Mouse (Mus musculus) erythroid progenitor cell, adult 5-6 weeks (primary cell): ENCODE measurements around the gene Defb21. TPM values are rescaled to one million over a fixed set of nuclear protein-coding genes. Genes with fewer than 3 reads are reported as not detected.

Experiments used
- ATAC-seq: replicated peaks from 2 replicates; pipeline ENCODE4 v1.8.0; 2016; ENCODE audit warnings: moderate number of reproducible peaks, mild to moderate bottlenecking, moderate TSS enrichment, inconsistent platforms; ENCODE audit not compliant: poor library complexity, low FRiP score, severe bottlenecking
- total RNA-seq, 2 experiments: library from RNA; stranded (forward) in 1 of 2; stranded (reverse) in 1 of 2; fragments of 150-400 nt in 1 of 2; fragments of 186-747, 209-891 nt in 1 of 2; gene quantifications; 2 replicates each; pipeline versions ENCODE4 v1.2.3 to v1.2.4; 2015 to 2017; ENCODE audit warnings: low replicate concordance in 2 of 2

The Defb21 gene
- total RNA-seq, 2 experiments from 2014 or later: not detected

DNA sequence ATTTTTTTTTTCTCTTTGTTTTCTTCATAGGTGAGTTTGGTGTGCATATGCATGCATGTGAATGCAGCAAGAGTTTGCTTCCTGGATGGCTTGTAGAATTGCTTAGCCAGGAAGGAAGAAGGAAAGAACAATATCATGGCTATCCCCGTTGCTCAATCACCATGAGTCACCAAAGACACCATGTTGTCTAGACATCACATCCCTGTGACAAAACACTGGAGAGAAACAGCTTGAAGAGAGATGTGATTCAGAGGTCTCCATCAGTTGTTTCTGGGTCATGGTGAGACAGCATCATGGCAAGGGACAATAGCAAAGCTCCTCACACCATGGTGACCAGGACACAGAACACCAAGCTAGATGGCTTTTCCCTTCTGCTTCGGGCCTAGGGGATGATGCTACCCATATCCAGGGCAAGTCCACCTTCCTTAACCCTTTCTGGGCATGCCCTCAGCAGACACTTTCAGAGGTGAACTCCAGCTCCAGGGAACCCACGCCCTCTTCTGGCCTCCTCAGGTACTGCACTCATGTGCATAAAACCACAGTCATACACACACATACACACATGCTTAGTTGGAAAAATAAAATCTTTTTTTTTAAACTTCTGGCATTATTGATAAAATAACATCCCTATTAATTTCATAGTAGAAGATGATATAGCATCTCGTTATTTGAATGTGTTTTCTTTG, 28.9 kb downstream of the Defb21 start:
- ATAC-seq: no peak

DNA sequence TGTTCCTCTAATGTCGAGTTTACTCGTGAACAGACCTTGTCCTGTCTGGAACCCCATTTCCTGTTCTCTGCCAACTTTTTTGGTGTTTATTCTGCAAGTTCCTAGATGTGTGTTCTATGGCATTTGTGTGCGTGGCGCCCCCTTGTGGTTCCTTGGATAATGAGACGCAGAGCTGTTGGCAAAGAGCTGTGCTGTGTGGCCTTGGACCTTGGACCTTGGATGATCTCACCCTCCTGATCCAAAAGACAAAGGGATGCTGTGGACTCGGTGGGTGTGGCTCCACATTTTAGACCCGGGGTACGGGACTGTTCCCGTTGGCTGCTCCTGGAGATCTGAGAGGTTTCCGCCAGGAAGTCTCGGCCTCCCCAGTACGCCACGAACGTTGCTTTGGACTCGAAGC, 31.5 kb downstream of the Defb21 start, which contains the start of gene Defb36:
TSS of gene Defb36 (plus strand) at position 271 of the 400 bp plus-strand sequence.
- ATAC-seq: no peak

DNA sequence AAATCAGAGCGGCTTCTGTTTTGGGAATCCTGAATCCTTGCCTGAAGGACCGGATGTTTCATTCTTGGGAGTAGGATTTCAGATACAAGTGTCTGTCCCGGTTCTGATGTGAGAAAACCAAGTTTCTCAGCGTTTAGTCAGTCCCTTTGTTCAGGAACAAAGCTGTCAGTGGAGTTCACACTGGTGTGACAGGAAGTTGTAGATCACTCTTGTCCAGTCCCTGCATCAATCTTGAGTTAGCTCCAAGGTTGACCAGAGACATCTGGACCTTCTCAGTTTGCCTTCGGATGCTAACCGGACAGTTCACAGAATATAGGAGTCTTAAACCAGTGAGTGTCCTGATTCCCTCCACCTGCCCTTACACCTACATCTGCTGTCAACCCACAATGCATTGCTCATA, 35.2 kb downstream of the Defb21 start:
- no peak for ATAC-seq

DNA sequence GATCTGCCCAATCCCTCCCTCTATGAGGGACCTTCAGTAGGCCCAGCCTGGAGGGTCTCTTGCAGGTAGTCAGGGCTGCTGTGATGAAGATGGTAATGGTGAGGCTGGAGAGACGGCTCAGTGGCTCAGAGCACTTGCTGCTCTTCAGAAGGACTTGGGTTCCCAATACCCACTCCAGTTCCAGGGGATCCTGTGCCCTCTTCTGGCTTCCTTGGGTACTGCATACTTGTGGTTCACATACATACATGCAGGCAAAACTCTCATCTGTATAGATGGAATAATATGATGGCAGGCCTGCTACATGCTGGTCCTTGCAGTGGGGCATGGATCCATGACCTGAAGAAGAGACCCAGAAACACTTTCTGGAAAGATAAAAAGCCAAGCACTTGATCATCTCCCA, 36.2 kb downstream of the Defb21 start:
- ATAC-seq: no peak

DNA sequence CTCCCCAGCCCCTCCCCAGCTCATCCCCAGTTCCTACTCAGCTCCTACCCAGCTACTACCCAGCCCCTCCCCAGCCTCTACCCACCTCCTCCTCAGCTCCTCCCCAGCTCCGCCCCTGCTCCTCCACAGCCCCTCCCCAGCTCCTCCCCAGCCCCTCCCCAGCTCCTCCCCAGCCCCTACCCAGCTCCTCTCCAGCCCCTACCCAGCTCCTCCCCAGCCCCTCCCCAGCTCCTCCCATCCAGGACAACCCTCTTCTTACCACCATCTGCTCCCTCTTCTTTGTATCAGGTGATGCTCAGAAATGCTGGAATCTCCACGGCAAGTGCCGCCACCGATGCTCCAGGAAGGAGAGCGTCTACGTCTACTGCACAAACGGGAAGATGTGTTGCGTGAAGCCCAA, 39.6 kb downstream of the Defb21 start:
- ATAC-seq: no peak

DNA sequence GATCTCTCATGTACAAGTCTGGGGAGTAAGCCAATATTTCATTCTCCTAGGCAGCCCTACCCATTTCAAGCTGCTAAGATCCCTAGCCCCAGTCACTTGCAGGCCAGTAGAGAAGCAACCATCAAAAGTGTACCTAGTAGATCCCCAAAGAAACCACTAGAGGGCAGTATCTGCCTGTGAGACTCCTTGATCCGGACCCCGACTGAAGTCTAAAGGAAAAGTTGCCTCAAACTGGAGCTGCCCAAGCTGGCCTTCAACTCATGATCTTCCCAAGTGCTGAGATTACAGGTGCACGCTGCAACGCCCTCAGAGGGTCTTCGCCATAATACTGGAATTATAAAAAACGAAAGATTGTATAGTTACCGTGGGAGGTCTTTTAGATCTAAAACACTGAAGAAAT, 43.0 kb downstream of the Defb21 start:
- peak; percentile 67; the same call in 1 of the 2 replicates for ATAC-seq

DNA sequence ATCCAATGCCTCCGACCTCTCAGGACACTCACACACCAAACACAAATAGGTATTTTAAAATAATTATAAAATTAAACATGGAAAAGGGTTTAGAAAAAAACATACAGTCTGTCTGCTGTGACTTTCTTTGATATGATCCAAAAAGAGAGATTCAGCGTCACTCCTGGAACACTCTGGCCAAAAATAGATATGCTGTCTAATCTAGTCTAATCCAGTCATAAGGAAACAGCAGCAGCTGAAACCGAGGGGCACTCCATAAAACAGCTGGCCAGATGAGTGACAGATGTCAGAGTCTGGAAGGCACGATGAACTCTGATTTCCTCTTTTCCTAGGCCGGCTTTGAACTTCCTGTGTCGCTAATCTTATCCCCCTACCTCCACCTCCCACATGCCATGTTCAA, 43.9 kb downstream of the Defb21 start:
- no peak for ATAC-seq

DNA sequence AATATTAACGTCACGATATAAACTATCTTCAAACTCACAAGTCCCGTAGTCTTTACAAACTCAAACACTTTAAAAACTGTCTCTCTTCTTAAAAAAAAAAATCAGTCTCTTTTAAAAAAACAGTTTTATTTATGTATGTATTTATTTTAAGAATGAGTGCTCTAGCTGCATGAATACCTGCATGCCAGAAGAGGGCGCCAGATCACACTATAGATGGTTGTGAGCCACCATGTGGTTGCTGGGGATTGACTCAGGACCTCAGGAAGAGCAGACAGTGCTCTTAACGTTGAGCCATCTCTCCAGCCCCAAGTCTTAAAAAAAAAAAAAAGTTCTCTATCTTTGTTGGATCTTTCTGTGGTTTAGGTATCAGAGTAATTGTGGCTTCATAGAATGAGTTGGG, 44.8 kb downstream of the Defb21 start:
- ATAC-seq: no peak

DNA sequence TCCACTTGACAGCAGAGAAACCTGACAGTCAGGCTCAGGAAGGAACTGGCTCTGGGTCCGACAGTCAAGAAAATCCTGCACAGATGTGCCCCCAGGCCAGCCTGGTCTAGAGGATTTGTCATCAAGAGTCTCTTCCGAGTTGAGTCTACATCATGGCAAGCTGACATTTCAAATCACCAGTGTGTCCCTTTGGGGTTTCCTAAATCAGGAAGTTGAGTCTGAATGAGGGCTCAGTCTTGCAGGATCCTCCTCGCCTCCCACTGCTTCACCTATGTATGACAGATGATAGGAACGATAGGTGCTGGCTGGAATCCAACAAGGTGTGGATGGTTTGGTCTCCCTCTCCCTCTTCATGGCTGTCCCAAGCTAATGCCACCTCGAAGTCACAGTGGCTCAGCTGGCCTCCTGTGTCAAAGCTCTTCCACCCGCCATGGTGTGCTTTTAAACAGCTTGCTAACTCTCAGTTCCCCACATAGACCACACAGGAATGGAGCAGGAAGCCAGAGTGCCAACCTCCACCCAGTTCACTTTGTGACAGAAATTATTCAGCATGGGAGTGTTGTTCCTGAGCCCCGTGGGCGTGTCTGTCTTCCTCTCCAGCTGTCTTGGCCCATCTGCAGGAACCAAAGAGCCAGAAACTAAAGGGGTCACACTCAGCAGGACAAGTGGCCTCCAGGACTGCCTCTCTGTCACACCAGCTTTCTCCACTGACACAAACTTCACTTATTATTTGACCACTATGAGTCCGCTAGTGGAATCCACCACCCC, 48.0 kb downstream of the Defb21 start:
- ATAC-seq: no peak

DNA sequence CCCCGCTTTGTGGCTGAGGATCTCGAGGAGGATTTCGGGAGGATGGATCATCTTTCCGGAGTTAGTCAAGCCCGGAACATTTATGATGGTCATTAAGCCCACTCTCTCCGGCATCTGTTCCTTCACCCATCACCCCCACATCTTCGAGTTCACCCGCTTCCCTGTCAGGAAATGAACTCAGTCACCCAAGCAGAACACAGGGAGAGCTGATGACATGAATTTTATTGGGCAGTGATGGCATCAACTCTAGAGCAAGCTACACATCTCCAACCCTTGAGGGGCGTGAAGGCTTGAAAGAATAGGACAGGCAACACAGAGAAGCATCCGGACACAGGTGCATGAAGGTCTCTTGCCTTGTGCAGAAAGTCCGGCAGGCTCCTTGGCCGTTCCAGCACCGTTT, 49.6 kb downstream of the Defb21 start:
- no peak for ATAC-seq

DNA sequence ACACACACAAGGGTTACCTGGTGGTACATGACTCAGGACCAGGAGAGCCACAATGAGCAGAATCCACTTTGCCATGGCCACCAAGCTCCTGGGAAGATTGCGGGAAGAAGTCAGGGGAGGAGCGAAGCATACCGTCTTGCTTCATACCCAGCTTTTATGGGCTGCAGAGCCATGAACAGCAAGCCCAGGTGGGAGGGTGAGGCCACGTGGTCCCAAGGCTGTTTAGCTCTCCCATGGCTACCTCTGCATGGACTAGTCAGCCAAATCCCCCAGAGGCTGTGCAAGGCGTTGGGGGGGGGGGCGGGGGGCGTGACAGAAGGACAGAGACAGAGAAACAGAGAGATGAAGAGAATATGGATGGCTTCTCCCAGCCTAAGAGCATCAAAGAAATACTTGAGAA, 50.4 kb downstream of the Defb21 start, which contains the start of gene Defb25:
TSS of gene Defb25 (minus strand) at position 101 of the 400 bp plus-strand sequence.
- ATAC-seq: no peak

Other genes starting within 250 kb of the Defb21 start
- 53.0 and 64.6 TPM in 2 replicates for gene Rbck1, start 240.1 kb upstream of the Defb21 start, total RNA-seq (2015; ENCODE audit: low replicate concordance)
- 20.3 and 35.2 TPM in 2 replicates for gene Rbck1, start 240.1 kb upstream of the Defb21 start, total RNA-seq (2017; ENCODE audit: low replicate concordance)
- not detected in 2 replicates for gene Trib3, start 228.7 kb upstream of the Defb21 start, total RNA-seq (2015; ENCODE audit: low replicate concordance)
- gene Trib3, start 228.7 kb upstream of the Defb21 start, total RNA-seq (2017; ENCODE audit: low replicate concordance): 3.1 TPM in 1 of 2 replicates, not detected in the other
- gene Nrsn2, start 196.1 kb upstream of the Defb21 start, total RNA-seq (2015; ENCODE audit: low replicate concordance): not detected in 2 replicates
- gene Nrsn2, start 196.1 kb upstream of the Defb21 start, total RNA-seq (2017; ENCODE audit: low replicate concordance): not detected in 2 replicates
- gene Sox12, start 174.7 kb upstream of the Defb21 start, total RNA-seq (2015; ENCODE audit: low replicate concordance): 4.0 and 4.2 TPM in 2 replicates
- gene Sox12, start 174.7 kb upstream of the Defb21 start, total RNA-seq (2017; ENCODE audit: low replicate concordance): 0.39 and 0.83 TPM in 2 replicates
- 6.8 and 9.6 TPM in 2 replicates for gene Zcchc3, start 157.7 kb upstream of the Defb21 start, total RNA-seq (2015; ENCODE audit: low replicate concordance)
- 4.9 and 5.4 TPM in 2 replicates for gene Zcchc3, start 157.7 kb upstream of the Defb21 start, total RNA-seq (2017; ENCODE audit: low replicate concordance)
- not detected in 2 replicates for gene 6820408C15Rik, start 157.2 kb upstream of the Defb21 start, total RNA-seq (2015; ENCODE audit: low replicate concordance)
- gene 6820408C15Rik, start 157.2 kb upstream of the Defb21 start, total RNA-seq (2017; ENCODE audit: low replicate concordance): 1.0 TPM in 1 of 2 replicates, not detected in the other
- not detected in 2 replicates for gene Defb23, start 108.1 kb upstream of the Defb21 start, total RNA-seq (2015; ENCODE audit: low replicate concordance)
- not detected in 2 replicates for gene Defb23, start 108.1 kb upstream of the Defb21 start, total RNA-seq (2017; ENCODE audit: low replicate concordance)
- gene Defb20, start 95.7 kb upstream of the Defb21 start, total RNA-seq (2015; ENCODE audit: low replicate concordance): not detected in 2 replicates
- gene Defb20, start 95.7 kb upstream of the Defb21 start, total RNA-seq (2017; ENCODE audit: low replicate concordance): not detected in 2 replicates
- not detected in 2 replicates for gene Defb22, start 82.6 kb upstream of the Defb21 start, total RNA-seq (2015; ENCODE audit: low replicate concordance)
- not detected in 2 replicates for gene Defb22, start 82.6 kb upstream of the Defb21 start, total RNA-seq (2017; ENCODE audit: low replicate concordance)
- not detected in 2 replicates for gene Defb26, start 61.1 kb upstream of the Defb21 start, total RNA-seq (2015; ENCODE audit: low replicate concordance)
- not detected in 2 replicates for gene Defb26, start 61.1 kb upstream of the Defb21 start, total RNA-seq (2017; ENCODE audit: low replicate concordance)
- not detected in 2 replicates for gene Defb28, start 54.5 kb upstream of the Defb21 start, total RNA-seq (2015; ENCODE audit: low replicate concordance)
- not detected in 2 replicates for gene Defb28, start 54.5 kb upstream of the Defb21 start, total RNA-seq (2017; ENCODE audit: low replicate concordance)
- gene Defb29, start 32.6 kb upstream of the Defb21 start, total RNA-seq (2015; ENCODE audit: low replicate concordance): not detected in 2 replicates
- not detected in 2 replicates for gene Defb29, start 32.6 kb upstream of the Defb21 start, total RNA-seq (2017; ENCODE audit: low replicate concordance)
- gene Gm17416, start 3.4 kb upstream of the Defb21 start, total RNA-seq (2015; ENCODE audit: low replicate concordance): not detected in 2 replicates
- gene Gm17416, start 3.4 kb upstream of the Defb21 start, total RNA-seq (2017; ENCODE audit: low replicate concordance): not detected in 2 replicates
- not detected in 2 replicates for gene Defb19, start 7.6 kb downstream of the Defb21 start, total RNA-seq (2015; ENCODE audit: low replicate concordance)
- gene Defb19, start 7.6 kb downstream of the Defb21 start, total RNA-seq (2017; ENCODE audit: low replicate concordance): not detected in 2 replicates
- not detected in 2 replicates for gene Defb45, start 26.7 kb downstream of the Defb21 start, total RNA-seq (2015; ENCODE audit: low replicate concordance)
- not detected in 2 replicates for gene Defb45, start 26.7 kb downstream of the Defb21 start, total RNA-seq (2017; ENCODE audit: low replicate concordance)
- gene Defb36, start 31.6 kb downstream of the Defb21 start, total RNA-seq (2015; ENCODE audit: low replicate concordance): not detected in 2 replicates
- not detected in 2 replicates for gene Defb36, start 31.6 kb downstream of the Defb21 start, total RNA-seq (2017; ENCODE audit: low replicate concordance)
- gene Defb25, start 50.3 kb downstream of the Defb21 start, total RNA-seq (2015; ENCODE audit: low replicate concordance): not detected in 2 replicates
- gene Defb25, start 50.3 kb downstream of the Defb21 start, total RNA-seq (2017; ENCODE audit: low replicate concordance): not detected in 2 replicates
- gene Rem1, start 54.2 kb downstream of the Defb21 start, total RNA-seq (2015; ENCODE audit: low replicate concordance): 2.9 TPM in 1 of 2 replicates, not detected in the other
- not detected in 2 replicates for gene Rem1, start 54.2 kb downstream of the Defb21 start, total RNA-seq (2017; ENCODE audit: low replicate concordance)
- gene H13, start 96.7 kb downstream of the Defb21 start, total RNA-seq (2015; ENCODE audit: low replicate concordance): 17.7 and 24.7 TPM in 2 replicates
- gene H13, start 96.7 kb downstream of the Defb21 start, total RNA-seq (2017; ENCODE audit: low replicate concordance): 11.6 and 13.2 TPM in 2 replicates
- not detected in 2 replicates for gene Mcts2, start 114.3 kb downstream of the Defb21 start, total RNA-seq (2015; ENCODE audit: low replicate concordance)
- 1.7 TPM in 1 of 2 replicates, not detected in the other for gene Mcts2, start 114.3 kb downstream of the Defb21 start, total RNA-seq (2017; ENCODE audit: low replicate concordance)
- 1.3 and 17.3 TPM in 2 replicates for gene Id1, start 163.5 kb downstream of the Defb21 start, total RNA-seq (2015; ENCODE audit: low replicate concordance)
- gene Id1, start 163.5 kb downstream of the Defb21 start, total RNA-seq (2017; ENCODE audit: low replicate concordance): 1.6 and 2.6 TPM in 2 replicates
- 1.8 TPM in 1 of 2 replicates, not detected in the other for gene Cox4i2, start 181.4 kb downstream of the Defb21 start, total RNA-seq (2015; ENCODE audit: low replicate concordance)
- not detected in 2 replicates for gene Cox4i2, start 181.4 kb downstream of the Defb21 start, total RNA-seq (2017; ENCODE audit: low replicate concordance)